Mouse (Mus musculus): ENCODE measurements at regions not wholly inside any gene's neighbourhood (a gene's known extent, or its start where the extent isn't known, plus 50 kb on each side); places are given as distances from the start of the nearest gene placed in this dataset.

GRCm38 (mm10) chr15:42252730-42253330 lies 2118.7 kb downstream of the 9330182O14Rik start:
- no peaks in the 10 kb centered on the region for H3K9me3 ChIP-seq
- no peak overlapping the region for H3K4me2 ChIP-seq
- H3K4me3 ChIP-seq, result no peak overlapping the region
- no peaks in the 10 kb centered on the region for H3K36me3 ChIP-seq (replicated peaks)
- H3K27me3 ChIP-seq (replicated peaks), result no peaks in the 10 kb centered on the region
- H3K9ac ChIP-seq, result no peak overlapping the region
- H3K27ac ChIP-seq, result no peak overlapping the region
- ATAC-seq (replicated peaks), result no peak
- 90% methylated on average over 2 of the region's 2 CpGs for WGBS
- H3K4me1 ChIP-seq, result no peaks in the 10 kb centered on the region

- H3K9ac ChIP-seq, result no peak overlapping the region
- H3K4me3 ChIP-seq, result no peak overlapping the region
- no peak overlapping the region for H3K27ac ChIP-seq
- no peaks in the 10 kb centered on the region for H3K4me1 ChIP-seq
- H3K36me3 ChIP-seq (replicated peaks), result no peaks in the 10 kb centered on the region
- no peak overlapping the region for H3K4me2 ChIP-seq
- 71% methylated on average over 2 of the region's 2 CpGs for WGBS
- H3K27me3 ChIP-seq (replicated peaks), result no peaks in the 10 kb centered on the region
- ATAC-seq (replicated peaks), result no peak
- H3K9me3 ChIP-seq, result no peaks in the 10 kb centered on the region
Observed at GRCm38 (mm10) chr15:42256343-42256742, 2122.2 kb downstream of the 9330182O14Rik start.

- H3K4me3 ChIP-seq, result no peak overlapping the region
- no peak overlapping the region for H3K9ac ChIP-seq
- no peaks in the 10 kb centered on the region for H3K27me3 ChIP-seq (replicated peaks)
- H3K27ac ChIP-seq, result no peak overlapping the region
- no peaks in the 10 kb centered on the region for H3K4me1 ChIP-seq
- H3K36me3 ChIP-seq (replicated peaks), result no peaks in the 10 kb centered on the region
- H3K4me2 ChIP-seq, result no peak overlapping the region
- 67% methylated on average over 1 of the region's 1 CpGs for WGBS
- ATAC-seq (replicated peaks), result no peak
- no peaks in the 10 kb centered on the region for H3K9me3 ChIP-seq
Observed at GRCm38 (mm10) chr15:42275117-42275516, 2141.0 kb downstream of the 9330182O14Rik start.

- Histone ChIP-seq H3K9me3 (no peaks in the 10 kb centered on the region), H3K4me2 (no peak overlapping the region), H3K27ac (no peak overlapping the region), H3K27me3 (replicated peaks) (no peaks in the 10 kb centered on the region), H3K4me3 (no peak overlapping the region), H3K9ac (no peak overlapping the region), H3K4me1 (no peaks in the 10 kb centered on the region), H3K36me3 (replicated peaks) (no peaks in the 10 kb centered on the region)
- WGBS, result 73% methylated on average over 2 of the region's 2 CpGs
- no peak for ATAC-seq (replicated peaks)
Observed at GRCm38 (mm10) chr15:42277247-42277646, 2143.1 kb downstream of the 9330182O14Rik start.

- Histone ChIP-seq H3K27ac (no peak overlapping the region), H3K4me3 (no peak overlapping the region), H3K4me1 (no peaks in the 10 kb centered on the region), H3K36me3 (replicated peaks) (no peaks in the 10 kb centered on the region), H3K27me3 (replicated peaks) (no peaks in the 10 kb centered on the region), H3K9ac (no peak overlapping the region), H3K9me3 (no peaks in the 10 kb centered on the region), H3K4me2 (no peak overlapping the region)
- 98% methylated on average over 3 of the region's 3 CpGs for WGBS
- ATAC-seq (replicated peaks), result no peak
Observed at GRCm38 (mm10) chr15:42280810-42281209, 2146.6 kb downstream of the 9330182O14Rik start.

- H3K36me3 ChIP-seq (replicated peaks), result no peaks in the 10 kb centered on the region
- no peak overlapping the region for H3K4me2 ChIP-seq
- H3K9ac ChIP-seq, result no peak overlapping the region
- no peaks in the 10 kb centered on the region for H3K4me1 ChIP-seq
- no peaks in the 10 kb centered on the region for H3K27me3 ChIP-seq (replicated peaks)
- 79% methylated on average over 4 of the region's 4 CpGs for WGBS
- ATAC-seq (replicated peaks), result no peak
- no peak overlapping the region for H3K4me3 ChIP-seq
- no peaks in the 10 kb centered on the region for H3K9me3 ChIP-seq
- H3K27ac ChIP-seq, result no peak overlapping the region
Observed at GRCm38 (mm10) chr15:42296406-42296805, 2162.2 kb downstream of the 9330182O14Rik start.

GRCm38 (mm10) chr15:42297430-42297829 lies 2163.3 kb downstream of the 9330182O14Rik start:
- no peaks in the 10 kb centered on the region for H3K36me3 ChIP-seq (replicated peaks)
- ATAC-seq (replicated peaks), result no peak
- H3K4me3 ChIP-seq, result no peak overlapping the region
- no peak overlapping the region for H3K27ac ChIP-seq
- no peaks in the 10 kb centered on the region for H3K4me1 ChIP-seq
- no peak overlapping the region for H3K9ac ChIP-seq
- no peaks in the 10 kb centered on the region for H3K27me3 ChIP-seq (replicated peaks)
- H3K4me2 ChIP-seq, result no peak overlapping the region
- H3K9me3 ChIP-seq, result no peaks in the 10 kb centered on the region

- WGBS, result 84% methylated on average over 1 of the region's 1 CpGs
Observed at GRCm38 (mm10) chr15:42301956-42302355, 2167.8 kb downstream of the 9330182O14Rik start.

GRCm38 (mm10) chr15:42304097-42304496 lies 2169.9 kb downstream of the 9330182O14Rik start:
- Histone ChIP-seq H3K9ac (no peak overlapping the region), H3K27ac (no peak overlapping the region), H3K4me2 (no peak overlapping the region), H3K4me1 (no peaks in the 10 kb centered on the region), H3K4me3 (no peak overlapping the region), H3K36me3 (replicated peaks) (no peaks in the 10 kb centered on the region), H3K27me3 (replicated peaks) (no peaks in the 10 kb centered on the region), H3K9me3 (no peaks in the 10 kb centered on the region)
- WGBS, result 73% methylated on average over 3 of the region's 3 CpGs
- no peak for ATAC-seq (replicated peaks)

More at GRCm38 (mm10) chr15:42301956-42302355, 2167.8 kb downstream of the 9330182O14Rik start:
- no peaks in the 10 kb centered on the region for H3K36me3 ChIP-seq (replicated peaks)
- no peak overlapping the region for H3K27ac ChIP-seq
- H3K27me3 ChIP-seq (replicated peaks), result no peaks in the 10 kb centered on the region
- H3K9ac ChIP-seq, result no peak overlapping the region
- H3K4me3 ChIP-seq, result no peak overlapping the region
- no peaks in the 10 kb centered on the region for H3K4me1 ChIP-seq
- no peak for ATAC-seq (replicated peaks)
- no peaks in the 10 kb centered on the region for H3K9me3 ChIP-seq
- no peak overlapping the region for H3K4me2 ChIP-seq

- H3K4me1 ChIP-seq, result no peaks in the 10 kb centered on the region
- no peak for ATAC-seq (replicated peaks)
Observed at GRCm38 (mm10) chr15:42309586-42309985, 2175.4 kb downstream of the 9330182O14Rik start.

GRCm38 (mm10) chr15:42311166-42311565 lies 2177.0 kb downstream of the 9330182O14Rik start:
- Histone ChIP-seq H3K27ac (no peak overlapping the region), H3K9ac (no peak overlapping the region), H3K9me3 (no peaks in the 10 kb centered on the region), H3K36me3 (replicated peaks) (no peaks in the 10 kb centered on the region), H3K4me1 (no peaks in the 10 kb centered on the region), H3K4me3 (no peak overlapping the region), H3K27me3 (replicated peaks) (no peaks in the 10 kb centered on the region), H3K4me2 (no peak overlapping the region)
- ATAC-seq (replicated peaks), result no peak
- 78% methylated on average over 4 of the region's 4 CpGs for WGBS

More at GRCm38 (mm10) chr15:42309586-42309985, 2175.4 kb downstream of the 9330182O14Rik start:
- H3K27me3 ChIP-seq (replicated peaks), result no peaks in the 10 kb centered on the region
- no peak overlapping the region for H3K27ac ChIP-seq
- H3K9me3 ChIP-seq, result no peaks in the 10 kb centered on the region
- no peak overlapping the region for H3K4me3 ChIP-seq
- H3K4me2 ChIP-seq, result no peak overlapping the region
- no peak overlapping the region for H3K9ac ChIP-seq
- WGBS, result 48% methylated on average over 5 of the region's 5 CpGs
- H3K36me3 ChIP-seq (replicated peaks), result no peaks in the 10 kb centered on the region

GRCm38 (mm10) chr15:42320349-42320748 lies 2186.2 kb downstream of the 9330182O14Rik start:
- H3K9me3 ChIP-seq, result no peaks in the 10 kb centered on the region
- 62% methylated on average over 1 of the region's 1 CpGs for WGBS

GRCm38 (mm10) chr15:42322940-42323339 lies 2188.8 kb downstream of the 9330182O14Rik start:
- no peaks in the 10 kb centered on the region for H3K36me3 ChIP-seq (replicated peaks)
- H3K27ac ChIP-seq, result no peak overlapping the region
- no peak for ATAC-seq (replicated peaks)
- no peaks in the 10 kb centered on the region for H3K4me1 ChIP-seq
- H3K9ac ChIP-seq, result no peak overlapping the region
- no peak overlapping the region for H3K4me2 ChIP-seq
- H3K4me3 ChIP-seq, result no peak overlapping the region
- H3K9me3 ChIP-seq, result no peaks in the 10 kb centered on the region
- no peaks in the 10 kb centered on the region for H3K27me3 ChIP-seq (replicated peaks)
- 74% methylated on average over 1 of the region's 1 CpGs for WGBS

More at GRCm38 (mm10) chr15:42320349-42320748, 2186.2 kb downstream of the 9330182O14Rik start:
- H3K36me3 ChIP-seq (replicated peaks), result no peaks in the 10 kb centered on the region
- no peak overlapping the region for H3K27ac ChIP-seq
- H3K4me3 ChIP-seq, result no peak overlapping the region
- H3K27me3 ChIP-seq (replicated peaks), result no peaks in the 10 kb centered on the region
- no peaks in the 10 kb centered on the region for H3K4me1 ChIP-seq
- no peak for ATAC-seq (replicated peaks)
- H3K4me2 ChIP-seq, result no peak overlapping the region
- H3K9ac ChIP-seq, result no peak overlapping the region
